Mouse (Mus musculus) forebrain, embryonic 16.5 days (tissue): ENCODE results near the gene Klhl35. TPM values are rescaled to one million over a fixed set of nuclear protein-coding genes. Genes with fewer than 3 reads are reported as not detected.

Experiments used
- polyA plus RNA-seq: library from polyadenylated mRNA; unstranded; fragments of >200 nt; fragmentation: Nextera tagmentation; extraction: Ambion mirVana; gene quantifications from 2 replicates; pipeline ENCODE4 v1.2.1, GENCODE M21; 2015

The Klhl35 gene
- polyA plus RNA-seq, 1 experiment from 2014 or later, result 3.8 TPM

Other genes starting within 250 kb of the Klhl35 start
- 1.3 and 2.0 TPM in 2 replicates for gene Mogat2, start 227.4 kb upstream of the Klhl35 start, polyA plus RNA-seq
- gene Map6, start 198.6 kb upstream of the Klhl35 start, polyA plus RNA-seq, result 69.3 and 90.0 TPM in 2 replicates
- 201 and 257 TPM in 2 replicates for gene Serpinh1, start 112.8 kb upstream of the Klhl35 start, polyA plus RNA-seq
- 45.2 and 48.0 TPM in 2 replicates for gene Gdpd5, start 84.6 kb upstream of the Klhl35 start, polyA plus RNA-seq
- 503 and 525 TPM in 2 replicates for gene Rps3, start 17.7 kb downstream of the Klhl35 start, polyA plus RNA-seq
- gene Arrb1, start 69.5 kb downstream of the Klhl35 start, polyA plus RNA-seq, result 16.3 and 18.1 TPM in 2 replicates
- gene Tpbgl, start 161.1 kb downstream of the Klhl35 start, polyA plus RNA-seq, result 0.67 and 0.76 TPM in 2 replicates
- gene Slco2b1, start 245.3 kb downstream of the Klhl35 start, polyA plus RNA-seq, result 5.0 and 6.4 TPM in 2 replicates